In genomic region chr12:113028898-113029297, GRCm38 (mm10) we compare ENCODE assay signal across 13 mouse cellular contexts. TPM values are rescaled to one million over a fixed set of nuclear protein-coding genes. Genes with fewer than 3 reads are reported as not detected.
A peak's percentile ranks its signal among the peaks of the same experiment; 100 is the strongest.
DNase-seq lines count a peak whose midpoint lies in the region; ATAC-seq and TF ChIP-seq lines count a peak whose summit lies in the region.
"Had no signal": no experiment of that assay in that cellular context is flagged by ENCODE, and none has a peak within 500 bp of the region (broad histone marks: within the 10 kb centered on the region; RNA-seq: fewer than 3 reads in every experiment).

No protein-coding gene starts in this region.

- no peak for DNase-seq in layer of hippocampus, adult 2 months (ENCODE audit: low spot score in 2 of 2)
- no peak for DNase-seq in layer of hippocampus, adult 8-10 months (ENCODE audit: low spot score in 2 of 2)
- no peak for DNase-seq in forebrain, embryonic 11.5 days (ENCODE audit: low spot score)
- peak; percentile 21 for DNase-seq in hindbrain, embryonic 11.5 days (ENCODE audit: low spot score)
- DNase-seq in midbrain, embryonic 14.5 days: peak; percentile 3
- no peak for DNase-seq in adrenal gland, postnatal 14 days
- no peak for DNase-seq in left cerebral cortex, adult 8-10 months (ENCODE audit: low spot score in 2 of 2)
- DNase-seq: lung, postnatal 36 days; spleen, adult 18-20 months; thymus, adult 18-20 months had no signal

- no peak overlapping the region for H3K9ac ChIP-seq in forebrain, embryonic 11.5 days (ENCODE audit: low read length)
- no peak overlapping the region for H3K9ac ChIP-seq in hindbrain, embryonic 11.5 days (ENCODE audit: low read depth, low read length)
- peak overlapping the region; percentile 34; the same call in 1 of the 2 replicates for H3K9ac ChIP-seq in midbrain, embryonic 14.5 days (replicated peaks; ENCODE audit: low read length)
- H3K9ac ChIP-seq in intestine, embryonic 15.5 days: no peak overlapping the region

- 73% methylated on average over 9 of the region's 9 CpGs for WGBS in forebrain, embryonic 11.5 days
- 74% methylated on average over 9 of the region's 9 CpGs for WGBS in hindbrain, embryonic 11.5 days
- 60% methylated on average over 9 of the region's 9 CpGs for WGBS in midbrain, embryonic 14.5 days
- WGBS in intestine, embryonic 15.5 days: 73% methylated on average over 9 of the region's 9 CpGs

- H3K36me3 ChIP-seq in forebrain, embryonic 11.5 days (ENCODE audit: control insufficient read depth, insufficient read depth, low read length): no peaks in the 10 kb centered on the region
- no peaks in the 10 kb centered on the region for H3K36me3 ChIP-seq in hindbrain, embryonic 11.5 days (ENCODE audit: control insufficient read depth, insufficient read depth, low read length)
- 0 out of 2 replicates have a peak, but pooled peaks cover 1% of the 10 kb centered on the region for H3K36me3 ChIP-seq in midbrain, embryonic 14.5 days (ENCODE audit: control insufficient read depth, insufficient read depth, low read length)
- no peaks in the 10 kb centered on the region for H3K36me3 ChIP-seq in intestine, embryonic 15.5 days

- no peaks in the 10 kb centered on the region for H3K27me3 ChIP-seq in forebrain, embryonic 11.5 days (ENCODE audit: control insufficient read depth, insufficient read depth, low read length)
- no peaks in the 10 kb centered on the region for H3K27me3 ChIP-seq in hindbrain, embryonic 11.5 days (ENCODE audit: control insufficient read depth, insufficient read depth, low read length)
- no peaks in the 10 kb centered on the region for H3K27me3 ChIP-seq in midbrain, embryonic 14.5 days (ENCODE audit: control insufficient read depth, insufficient read depth, low read length)
- no peaks in the 10 kb centered on the region for H3K27me3 ChIP-seq in intestine, embryonic 15.5 days (replicated peaks)

- peak overlapping the region; percentile 29; the same call in 1 of the 2 replicates for H3K27ac ChIP-seq in layer of hippocampus, adult 2 months
- peak overlapping the region; percentile 46; the same call in 1 of the 2 replicates for H3K27ac ChIP-seq in forebrain, embryonic 11.5 days (ENCODE audit: low read depth, low read length)
- H3K27ac ChIP-seq in hindbrain, embryonic 11.5 days (ENCODE audit: low read depth, low read length): peak overlapping the region; percentile 74
- H3K27ac ChIP-seq in midbrain, embryonic 14.5 days (replicated peaks; ENCODE audit: low read depth, low read length): peak overlapping the region; percentile 21
- no peak overlapping the region for H3K27ac ChIP-seq in intestine, embryonic 15.5 days

- no peak for ATAC-seq in forebrain, embryonic 11.5 days (replicated peaks; ENCODE audit: low FRiP score)
- ATAC-seq in hindbrain, embryonic 11.5 days (ENCODE audit: low FRiP score): no peak
- no peak for ATAC-seq in midbrain, embryonic 14.5 days (ENCODE audit: low FRiP score, low TSS enrichment)
- ATAC-seq in intestine, embryonic 15.5 days: no peak

- H3K9me3 ChIP-seq in forebrain, embryonic 11.5 days (ENCODE audit: control insufficient read depth, low read length): no peaks in the 10 kb centered on the region
- H3K9me3 ChIP-seq in hindbrain, embryonic 11.5 days (ENCODE audit: control insufficient read depth, low read length): no peaks in the 10 kb centered on the region
- H3K9me3 ChIP-seq in midbrain, embryonic 14.5 days (ENCODE audit: control insufficient read depth, low read length): no peaks in the 10 kb centered on the region
- H3K9me3 ChIP-seq in intestine, embryonic 15.5 days: no peaks in the 10 kb centered on the region

- no peak for TF ChIP-seq CTCF in layer of hippocampus, adult 2 months (conservative IDR thresholded peaks at IDR 0.05)

- H3K4me2 ChIP-seq in forebrain, embryonic 11.5 days (ENCODE audit: low read depth, low read length, severe bottlenecking): no peak overlapping the region
- H3K4me2 ChIP-seq in hindbrain, embryonic 11.5 days (replicated peaks; ENCODE audit: low read depth, low read length): no peak overlapping the region
- H3K4me2 ChIP-seq in midbrain, embryonic 14.5 days (ENCODE audit: low read length): no peak overlapping the region
- H3K4me2 ChIP-seq in intestine, embryonic 15.5 days (replicated peaks): no peak overlapping the region

- H3K4me1 ChIP-seq in forebrain, embryonic 11.5 days (replicated peaks; ENCODE audit: control insufficient read depth, insufficient read depth, low read length): peaks cover 7% of the 10 kb centered on the region
- H3K4me1 ChIP-seq in hindbrain, embryonic 11.5 days (replicated peaks; ENCODE audit: control insufficient read depth, insufficient read depth, low read length): peaks cover 3% of the 10 kb centered on the region; the same call in 1 of the 2 replicates
- H3K4me1 ChIP-seq in midbrain, embryonic 14.5 days (ENCODE audit: control insufficient read depth, insufficient read depth, low read length): peaks cover 32% of the 10 kb centered on the region
- H3K4me1 ChIP-seq in intestine, embryonic 15.5 days (replicated peaks): peaks cover 18% of the 10 kb centered on the region; the same call in 1 of the 2 replicates

- H3K4me3 ChIP-seq in layer of hippocampus, adult 2 months: no peak overlapping the region
- H3K4me3 ChIP-seq in forebrain, embryonic 11.5 days (ENCODE audit: low read depth, low read length): no peak overlapping the region
- H3K4me3 ChIP-seq in hindbrain, embryonic 11.5 days (ENCODE audit: low read depth, low read length): no peak overlapping the region
- no peak overlapping the region for H3K4me3 ChIP-seq in midbrain, embryonic 14.5 days (replicated peaks; ENCODE audit: low read depth, low read length)
- H3K4me3 ChIP-seq in intestine, embryonic 15.5 days (replicated peaks): no peak overlapping the region

RNA-seq across cellular contexts. Expression of gene Pacs2, which starts 14.6 kb away (rescaled TPM):
- 10 to 100 TPM; 79.6 to 81.8 TPM for total RNA-seq in layer of hippocampus, adult 2 months (2021)
- 100 to 1,000 TPM in 3 of 4 experiments, 10 to 100 TPM in 1; 89.5 to 110 (median 108) TPM for total RNA-seq in layer of hippocampus, adult 8-10 months (2022)
- 24.7 and 25.6 TPM in 2 replicates for polyA plus RNA-seq in forebrain, embryonic 11.5 days (2014; fragmentation: Nextera tagmentation; extraction: Ambion mirVana)
- 17.2 and 21.2 TPM in 2 replicates for polyA plus RNA-seq in hindbrain, embryonic 11.5 days (2014; fragmentation: Nextera tagmentation; extraction: Ambion mirVana)
- polyA plus RNA-seq in midbrain, embryonic 14.5 days (2014; fragmentation: Nextera tagmentation; extraction: Ambion mirVana): 28.7 and 32.5 TPM in 2 replicates
- 11.7 and 12.1 TPM in 2 replicates for polyA plus RNA-seq in intestine, embryonic 15.5 days (2015; fragmentation: Nextera tagmentation; extraction: Ambion mirVana)
- total RNA-seq in adrenal gland, postnatal 14 days (2021): 30.0 and 31.1 TPM in 2 replicates
- 100 to 1,000 TPM in 2 of 4 experiments, 10 to 100 TPM in 2; 90.4 to 105 (median 97.5) TPM for total RNA-seq in left cerebral cortex, adult 8-10 months (2022)

RNA-seq across cellular contexts. Expression of gene Brf1, which starts 28.4 kb away (rescaled TPM):
- 10 to 100 TPM; 55.6 to 57.4 TPM for total RNA-seq in layer of hippocampus, adult 2 months (2021)
- 10 to 100 TPM; 49.3 to 59.4 (median 57.4) TPM for total RNA-seq in layer of hippocampus, adult 8-10 months (2022)
- 67.3 and 70.8 TPM in 2 replicates for polyA plus RNA-seq in forebrain, embryonic 11.5 days (2014; fragmentation: Nextera tagmentation; extraction: Ambion mirVana)
- polyA plus RNA-seq in hindbrain, embryonic 11.5 days (2014; fragmentation: Nextera tagmentation; extraction: Ambion mirVana): 53.6 and 57.8 TPM in 2 replicates
- 37.7 and 55.1 TPM in 2 replicates for polyA plus RNA-seq in midbrain, embryonic 14.5 days (2014; fragmentation: Nextera tagmentation; extraction: Ambion mirVana)
- polyA plus RNA-seq in intestine, embryonic 15.5 days (2015; fragmentation: Nextera tagmentation; extraction: Ambion mirVana): 45.8 and 49.8 TPM in 2 replicates
- total RNA-seq in adrenal gland, postnatal 14 days (2021): 46.3 and 57.7 TPM in 2 replicates
- total RNA-seq in left cerebral cortex, adult 8-10 months (2022): 10 to 100 TPM; 46.0 to 56.9 (median 48.2) TPM

RNA-seq across cellular contexts. Expression of gene Tex22, which starts 45.4 kb away (rescaled TPM):
- 1 to 10 TPM in 1 of 2 experiments, under 1 TPM in 1; 0.81 to 2.1 TPM for total RNA-seq in layer of hippocampus, adult 2 months (2021)
- under 1 TPM; 0.34 to 0.87 (median 0.60) TPM for total RNA-seq in layer of hippocampus, adult 8-10 months (2022)
- polyA plus RNA-seq in forebrain, embryonic 11.5 days (2014; fragmentation: Nextera tagmentation; extraction: Ambion mirVana): not detected in 2 replicates
- polyA plus RNA-seq in hindbrain, embryonic 11.5 days (2014; fragmentation: Nextera tagmentation; extraction: Ambion mirVana): 0.26 TPM in 1 of 2 replicates, not detected in the other
- 0.43 TPM in 1 of 2 replicates, not detected in the other for polyA plus RNA-seq in midbrain, embryonic 14.5 days (2014; fragmentation: Nextera tagmentation; extraction: Ambion mirVana)
- not detected in 2 replicates for polyA plus RNA-seq in intestine, embryonic 15.5 days (2015; fragmentation: Nextera tagmentation; extraction: Ambion mirVana)
- total RNA-seq in adrenal gland, postnatal 14 days (2021): 0.37 and 0.49 TPM in 2 replicates
- 1 to 10 TPM in 2 of 4 experiments, under 1 TPM in 2; 0.30 to 1.5 (median 0.96) TPM for total RNA-seq in left cerebral cortex, adult 8-10 months (2022)
- total RNA-seq: common myeloid progenitor, adult 5-6 weeks had no signal
- polyA plus RNA-seq: kidney, embryonic 16.5 days had no signal

RNA-seq across cellular contexts. Expression of gene Btbd6, which starts 52.6 kb away (rescaled TPM):
- total RNA-seq in layer of hippocampus, adult 2 months (2021): 10 to 100 TPM; 55.8 to 55.9 TPM
- 10 to 100 TPM; 55.3 to 61.7 (median 58.9) TPM for total RNA-seq in layer of hippocampus, adult 8-10 months (2022)
- polyA plus RNA-seq in forebrain, embryonic 11.5 days (2014; fragmentation: Nextera tagmentation; extraction: Ambion mirVana): 26.7 and 27.8 TPM in 2 replicates
- 25.6 and 26.8 TPM in 2 replicates for polyA plus RNA-seq in hindbrain, embryonic 11.5 days (2014; fragmentation: Nextera tagmentation; extraction: Ambion mirVana)
- 49.8 and 54.3 TPM in 2 replicates for polyA plus RNA-seq in midbrain, embryonic 14.5 days (2014; fragmentation: Nextera tagmentation; extraction: Ambion mirVana)
- 19.5 and 22.4 TPM in 2 replicates for polyA plus RNA-seq in intestine, embryonic 15.5 days (2015; fragmentation: Nextera tagmentation; extraction: Ambion mirVana)
- total RNA-seq in adrenal gland, postnatal 14 days (2021): 18.3 and 21.1 TPM in 2 replicates
- total RNA-seq in left cerebral cortex, adult 8-10 months (2022): 10 to 100 TPM; 64.2 to 73.5 (median 68.7) TPM

Comparison
In these comparisons a context has a peak if more than half of its experiments do, and no peak if none do; other contexts are left out.
1. DNase-seq: peak in hindbrain, embryonic 11.5 days (single experiment) and midbrain, embryonic 14.5 days (single experiment); none in layer of hippocampus, adult 2 months (0 of 2), layer of hippocampus, adult 8-10 months (0 of 2), forebrain, embryonic 11.5 days (single experiment), adrenal gland, postnatal 14 days (single experiment) and left cerebral cortex, adult 8-10 months (0 of 2).